Mouse (Mus musculus): Measurements from ENCODE around the gene Tuba3a.

Tuba3a gene

GRCm38 (mm10) chr6:125231117-125232044, 54.5 kb downstream of the Tuba3a start, which contains the start of gene Tapbpl:
TSS of gene Tapbpl (minus strand) at chr6:125231860.
- peak; percentile 58 to 61 for DNase-seq (ENCODE audit: low spot score in 2 of 2)

- DNase-seq (ENCODE audit: low spot score in 2 of 2): no peak
Observed at GRCm38 (mm10) chr6:125230571-125230970, 55.3 kb downstream of the Tuba3a start.

All from right cerebral cortex, postnatal 10 days (tissue).